Mouse (Mus musculus): ENCODE results near the gene Fbxl16. TPM values are rescaled to one million over a fixed set of nuclear protein-coding genes. Genes with fewer than 3 reads are reported as not detected.

Fbxl16 gene
- total and polyA plus RNA-seq, 2 experiments from 2014 or later, result 0.25 TPM; not detected in 1

DNA sequence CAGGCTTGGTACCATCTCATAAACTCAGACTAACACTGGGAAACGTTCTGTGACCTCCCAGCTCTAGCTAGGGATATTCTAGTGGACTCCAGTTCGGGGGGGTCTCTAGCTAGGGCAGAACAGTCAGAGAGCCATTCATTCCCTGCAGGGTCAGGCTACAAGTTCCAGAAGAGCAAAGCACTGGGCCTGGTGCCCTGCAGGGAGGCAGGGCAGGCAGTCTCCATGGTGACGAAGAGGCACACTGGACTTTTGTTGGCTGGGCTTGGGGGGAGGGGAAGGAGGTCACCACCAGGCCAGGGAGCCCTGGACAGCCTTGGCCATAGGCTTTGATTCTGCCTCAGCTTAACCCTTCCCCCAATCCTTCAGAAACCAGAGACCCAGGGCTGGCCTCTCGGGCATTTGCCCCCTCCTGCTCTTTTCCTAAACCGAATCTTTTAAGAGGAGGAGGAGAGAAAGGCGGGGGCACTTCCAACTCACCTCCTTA, 13.2 kb upstream of the Fbxl16 start, which contains the start of gene AC134908.4:
Gene AC134908.4 (minus strand): TSS at position 51 of the 484 bp plus-strand sequence.
- TF ChIP-seq CTCF (IDR thresholded peaks at IDR 0.05; ENCODE audit: low read depth) (no peak), EP300 (IDR thresholded peaks at IDR 0.05; ENCODE audit: low read depth) (no peak)
- peak within 1 kb of the TSS; percentile 91 for H3K4me2 ChIP-seq (ENCODE audit: low read depth, low read length)
- DNase-seq (ENCODE audit: low spot score) (no peak), ATAC-seq (ENCODE audit: insufficient read depth, low read depth) (no peak)
- H3K27ac ChIP-seq (ENCODE audit: low read depth), result no peak within 1 kb of the TSS
- no peaks in the 10 kb centered on the region for H3K27me3 ChIP-seq (ENCODE audit: control insufficient read depth, insufficient read depth, low read length)
- no peaks in the 10 kb centered on the region for H3K36me3 ChIP-seq (replicated peaks; ENCODE audit: control insufficient read depth, insufficient read depth, low read length)
- peaks cover 22% of the 10 kb centered on the region; the same call in 1 of the 2 replicates for H3K4me1 ChIP-seq (ENCODE audit: control insufficient read depth, insufficient read depth)
- WGBS, result 44% methylated on average over 6 of the region's 6 CpGs
- peak within 1 kb of the TSS; percentile 94 for H3K4me3 ChIP-seq (ENCODE audit: low read depth, low read length)
- H3K9me3 ChIP-seq (replicated peaks; ENCODE audit: control insufficient read depth, low read length), result no peaks in the 10 kb centered on the region
- peak within 1 kb of the TSS; percentile 61 for H3K9ac ChIP-seq (replicated peaks; ENCODE audit: low read depth, low read length)

DNA sequence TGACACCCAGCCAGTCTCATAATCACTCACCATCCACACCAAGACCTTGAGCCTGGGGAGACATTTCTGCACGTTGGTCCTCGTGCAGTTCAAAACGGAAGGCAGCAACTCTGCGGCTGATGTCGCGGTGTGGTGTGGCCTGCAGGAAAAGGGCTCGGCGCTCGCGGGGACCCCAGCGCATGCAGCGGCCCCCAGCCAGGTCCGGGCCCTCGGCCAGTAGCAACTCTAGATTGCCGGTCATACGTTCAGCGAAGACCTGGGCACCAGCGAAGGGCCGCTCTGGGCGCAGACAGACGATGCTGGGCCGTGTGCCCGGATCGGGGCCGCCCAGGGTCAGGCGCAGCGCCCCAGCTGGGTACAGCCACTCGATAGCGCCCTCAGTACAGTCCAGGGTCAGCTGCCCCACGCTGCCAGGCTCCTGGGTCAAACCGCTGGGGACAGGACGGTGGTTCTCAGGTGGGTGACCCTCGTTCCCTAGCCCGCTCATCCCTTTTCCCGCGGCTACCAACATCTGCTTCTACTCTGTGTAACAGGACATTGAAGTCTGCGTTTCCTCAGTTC, 12.6 kb upstream of the Fbxl16 start:
- no peak for DNase-seq (ENCODE audit: low spot score)
- H3K4me1 ChIP-seq (ENCODE audit: control insufficient read depth, insufficient read depth), result peaks cover 22% of the 10 kb centered on the region; the same call in 1 of the 2 replicates
- ATAC-seq (ENCODE audit: insufficient read depth, low read depth), result no peak

DNA sequence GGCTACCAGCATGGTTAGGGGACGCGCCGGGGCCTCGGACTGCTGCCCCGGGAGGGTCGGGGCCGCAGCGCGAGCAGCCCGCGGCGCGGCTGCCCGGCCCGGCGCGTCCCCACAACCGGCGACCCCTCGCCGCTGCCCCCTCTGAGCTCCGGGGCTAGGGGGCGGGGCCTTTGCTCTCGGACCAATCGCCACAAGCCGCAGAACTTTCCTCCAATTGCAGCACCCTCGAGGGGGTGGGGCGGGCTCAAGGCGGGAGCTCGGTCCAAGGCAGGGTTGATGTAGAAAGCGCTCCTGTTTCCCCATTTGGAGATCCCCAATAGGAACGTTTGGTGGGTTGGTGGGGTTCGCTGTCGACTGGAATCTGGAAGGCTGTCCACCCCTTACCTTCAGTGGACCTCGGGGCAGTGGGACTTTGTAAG, 11.9 kb upstream of the Fbxl16 start, which contains the start of gene Metrn:
Gene Metrn (minus strand): TSS at position 186 of the 419 bp plus-strand sequence.
- Histone ChIP-seq H3K4me2 (ENCODE audit: low read depth, low read length) (peak within 1 kb of the TSS; percentile 91), H3K4me1 (ENCODE audit: control insufficient read depth, insufficient read depth) (peaks cover 22% of the 10 kb centered on the region; the same call in 1 of the 2 replicates), H3K36me3 (replicated peaks; ENCODE audit: control insufficient read depth, insufficient read depth, low read length) (no peaks in the 10 kb centered on the region), H3K9me3 (replicated peaks; ENCODE audit: control insufficient read depth, low read length) (no peaks in the 10 kb centered on the region), H3K27me3 (ENCODE audit: control insufficient read depth, insufficient read depth, low read length) (no peaks in the 10 kb centered on the region), H3K9ac (replicated peaks; ENCODE audit: low read depth, low read length) (peak within 1 kb of the TSS; percentile 61), H3K27ac (ENCODE audit: low read depth) (no peak within 1 kb of the TSS), H3K4me3 (ENCODE audit: low read depth, low read length) (peak within 1 kb of the TSS; percentile 94)
- ATAC-seq (ENCODE audit: insufficient read depth, low read depth) (peak; percentile 75), DNase-seq (ENCODE audit: low spot score) (peak; percentile 76)
- TF ChIP-seq CTCF (IDR thresholded peaks at IDR 0.05; ENCODE audit: low read depth), result no peak
- under 1% methylated on average over 35 of the region's 35 CpGs for WGBS

More for the DNA sequence above, 12.6 kb upstream of the Fbxl16 start:
- TF ChIP-seq EP300 (IDR thresholded peaks at IDR 0.05; ENCODE audit: low read depth) (no peak), CTCF (IDR thresholded peaks at IDR 0.05; ENCODE audit: low read depth) (no peak)
- Histone ChIP-seq H3K27me3 (ENCODE audit: control insufficient read depth, insufficient read depth, low read length) (no peaks in the 10 kb centered on the region), H3K36me3 (replicated peaks; ENCODE audit: control insufficient read depth, insufficient read depth, low read length) (no peaks in the 10 kb centered on the region), H3K27ac (ENCODE audit: low read depth) (no peak overlapping the region), H3K9ac (replicated peaks; ENCODE audit: low read depth, low read length) (peak overlapping the region; percentile 61), H3K9me3 (replicated peaks; ENCODE audit: control insufficient read depth, low read length) (no peaks in the 10 kb centered on the region), H3K4me3 (ENCODE audit: low read depth, low read length) (peak overlapping the region; percentile 94), H3K4me2 (ENCODE audit: low read depth, low read length) (peak overlapping the region; percentile 91)
- WGBS, result 4% methylated on average over 37 of the region's 37 CpGs

DNA sequence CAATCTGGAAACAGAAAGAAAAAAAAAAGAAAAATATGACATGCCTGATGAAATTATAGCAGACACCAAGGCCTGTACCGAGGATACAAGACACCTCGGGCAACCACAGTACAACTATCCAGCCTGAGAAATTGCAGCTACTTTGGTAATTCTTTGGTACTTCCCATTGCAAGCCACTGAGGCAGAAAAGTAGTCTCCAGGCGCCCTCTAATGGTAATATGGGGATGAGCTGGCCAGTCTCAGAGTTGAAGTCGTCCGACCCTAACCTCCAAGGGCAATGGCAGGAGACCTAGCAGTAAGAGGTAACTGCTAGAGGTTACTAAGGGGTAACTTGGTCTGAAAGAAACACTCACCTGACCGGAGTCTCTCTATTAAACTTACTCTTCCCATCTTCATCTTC, 7.9 kb upstream of the Fbxl16 start:
- Histone ChIP-seq H3K4me1 (ENCODE audit: control insufficient read depth, insufficient read depth) (0 out of 2 replicates have a peak, but pooled peaks cover 9% of the 10 kb centered on the region), H3K27me3 (ENCODE audit: control insufficient read depth, insufficient read depth, low read length) (no peaks in the 10 kb centered on the region), H3K9me3 (replicated peaks; ENCODE audit: control insufficient read depth, low read length) (no peaks in the 10 kb centered on the region), H3K36me3 (replicated peaks; ENCODE audit: control insufficient read depth, insufficient read depth, low read length) (no peaks in the 10 kb centered on the region), H3K27ac (ENCODE audit: low read depth) (no peak overlapping the region), H3K4me2 (ENCODE audit: low read depth, low read length) (no peak overlapping the region), H3K4me3 (ENCODE audit: low read depth, low read length) (no peak overlapping the region), H3K9ac (replicated peaks; ENCODE audit: low read depth, low read length) (no peak overlapping the region)
- peak; percentile 81 for TF ChIP-seq CTCF (IDR thresholded peaks at IDR 0.05; ENCODE audit: low read depth)
- TF ChIP-seq EP300 (IDR thresholded peaks at IDR 0.05; ENCODE audit: low read depth), result no peak
- ATAC-seq (ENCODE audit: insufficient read depth, low read depth), result peak; percentile 34
- DNase-seq (ENCODE audit: low spot score), result peak; percentile 79
- 4% methylated on average over 6 of the region's 6 CpGs for WGBS

DNA sequence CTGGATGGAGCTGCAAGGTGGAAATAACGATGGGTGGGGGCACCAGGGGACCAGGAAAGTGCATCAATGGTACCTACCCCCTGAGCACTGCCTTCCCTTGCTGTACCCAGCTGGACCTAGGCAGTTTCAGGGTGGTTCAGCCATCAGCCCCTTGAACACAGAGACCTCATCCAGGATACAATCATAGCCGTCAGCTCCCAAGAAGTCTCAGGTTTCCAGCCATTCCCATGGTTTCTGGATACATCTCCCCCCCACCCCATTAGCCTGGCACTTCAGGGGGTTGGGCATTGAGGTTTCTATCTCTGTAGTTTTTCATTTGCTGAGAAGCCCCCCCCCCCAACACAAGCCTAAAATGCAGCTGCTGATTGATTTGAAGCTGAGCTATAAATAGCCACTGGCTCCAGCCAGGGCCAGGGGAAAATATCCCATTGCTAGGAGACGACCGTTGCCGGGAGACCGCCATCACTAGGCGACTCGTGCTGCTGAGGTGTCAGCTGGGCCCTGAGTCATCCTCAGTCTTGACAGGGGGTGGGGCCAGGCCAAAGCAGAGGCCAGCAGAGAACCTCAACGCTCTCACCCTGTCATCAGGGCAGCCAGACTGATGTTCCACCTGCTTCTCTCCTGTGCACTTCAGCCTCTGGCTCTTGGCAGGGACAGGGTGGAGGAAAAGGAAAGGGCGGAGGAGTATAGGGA, 5.9 kb upstream of the Fbxl16 start:
- ATAC-seq (ENCODE audit: insufficient read depth, low read depth), result peak; percentile 89
- peaks cover 7% of the 10 kb centered on the region for H3K27me3 ChIP-seq (ENCODE audit: control insufficient read depth, insufficient read depth, low read length)
- 8% methylated on average over 10 of the region's 10 CpGs for WGBS
- no peak overlapping the region for H3K9ac ChIP-seq (replicated peaks; ENCODE audit: low read depth, low read length)
- H3K4me3 ChIP-seq (ENCODE audit: low read depth, low read length), result no peak overlapping the region
- DNase-seq (ENCODE audit: low spot score), result peak; percentile 63
- H3K9me3 ChIP-seq (replicated peaks; ENCODE audit: control insufficient read depth, low read length), result no peaks in the 10 kb centered on the region
- no peak overlapping the region for H3K27ac ChIP-seq (ENCODE audit: low read depth)
- no peak overlapping the region for H3K4me2 ChIP-seq (ENCODE audit: low read depth, low read length)
- no peaks in the 10 kb centered on the region for H3K36me3 ChIP-seq (replicated peaks; ENCODE audit: control insufficient read depth, insufficient read depth, low read length)
- TF ChIP-seq CTCF (IDR thresholded peaks at IDR 0.05; ENCODE audit: low read depth), result no peak
- no peak for TF ChIP-seq EP300 (IDR thresholded peaks at IDR 0.05; ENCODE audit: low read depth)
- no peaks in the 10 kb centered on the region for H3K4me1 ChIP-seq (ENCODE audit: control insufficient read depth, insufficient read depth)
